Mouse (Mus musculus): ENCODE results near the gene Hs6st1. TPM values are rescaled to one million over a fixed set of nuclear protein-coding genes. Genes with fewer than 3 reads are reported as not detected.

Gene Hs6st1
- total RNA-seq, 2 experiments from 2014 or later: 8.9 to 11.5 TPM

GRCm38 (mm10) chr1:36119426-36119825 is 51.2 kb downstream of the Hs6st1 start:
- no peak for ATAC-seq (replicated peaks; ENCODE audit: poor library complexity, severe bottlenecking)

- peak; percentile 60 for ATAC-seq (replicated peaks; ENCODE audit: poor library complexity, severe bottlenecking)
Measured at GRCm38 (mm10) chr1:36121172-36121571, 53.0 kb downstream of the Hs6st1 start.

GRCm38 (mm10) chr1:36125076-36125475 is 56.9 kb downstream of the Hs6st1 start:
- ATAC-seq (replicated peaks; ENCODE audit: poor library complexity, severe bottlenecking): no peak

- peak; percentile 68 for ATAC-seq (replicated peaks; ENCODE audit: poor library complexity, severe bottlenecking)
Measured at GRCm38 (mm10) chr1:36129126-36129525, 60.9 kb downstream of the Hs6st1 start.

GRCm38 (mm10) chr1:36129881-36130280 is 61.7 kb downstream of the Hs6st1 start:
- ATAC-seq (replicated peaks; ENCODE audit: poor library complexity, severe bottlenecking): no peak

GRCm38 (mm10) chr1:36130307-36131035 is 62.3 kb downstream of the Hs6st1 start:
- ATAC-seq (replicated peaks; ENCODE audit: poor library complexity, severe bottlenecking): peak; percentile 36

- no peak for ATAC-seq (replicated peaks; ENCODE audit: poor library complexity, severe bottlenecking)
Measured at GRCm38 (mm10) chr1:36131154-36131553, 63.0 kb downstream of the Hs6st1 start.

GRCm38 (mm10) chr1:36131766-36132165 is 63.6 kb downstream of the Hs6st1 start:
- no peak for ATAC-seq (replicated peaks; ENCODE audit: poor library complexity, severe bottlenecking)

- ATAC-seq (replicated peaks; ENCODE audit: poor library complexity, severe bottlenecking): 0 out of 2 replicates have a peak, but pooled peaks have one; percentile 4
Measured at GRCm38 (mm10) chr1:36132211-36132610, 64.0 kb downstream of the Hs6st1 start.

- ATAC-seq (replicated peaks; ENCODE audit: poor library complexity, severe bottlenecking): peak; percentile 26; the same call in 1 of the 2 replicates
Measured at GRCm38 (mm10) chr1:36133041-36133440, 64.8 kb downstream of the Hs6st1 start.

- peak; percentile 29 for ATAC-seq (replicated peaks; ENCODE audit: poor library complexity, severe bottlenecking)
Measured at GRCm38 (mm10) chr1:36133647-36134046, 65.4 kb downstream of the Hs6st1 start.

GRCm38 (mm10) chr1:36134584-36134983 is 66.4 kb downstream of the Hs6st1 start:
- peak; percentile 46 for ATAC-seq (replicated peaks; ENCODE audit: poor library complexity, severe bottlenecking)

GRCm38 (mm10) chr1:36140311-36140710 is 72.1 kb downstream of the Hs6st1 start:
- no peak for ATAC-seq (replicated peaks; ENCODE audit: poor library complexity, severe bottlenecking)

GRCm38 (mm10) chr1:36145050-36145449 is 76.8 kb downstream of the Hs6st1 start:
- no peak for ATAC-seq (replicated peaks; ENCODE audit: poor library complexity, severe bottlenecking)

GRCm38 (mm10) chr1:36148809-36149208 is 80.6 kb downstream of the Hs6st1 start:
- peak; percentile 28; the same call in 1 of the 2 replicates for ATAC-seq (replicated peaks; ENCODE audit: poor library complexity, severe bottlenecking)

- ATAC-seq (replicated peaks; ENCODE audit: poor library complexity, severe bottlenecking): peak; percentile 86
Measured at GRCm38 (mm10) chr1:36149411-36149810, 81.2 kb downstream of the Hs6st1 start.

Other genes starting within 250 kb of the Hs6st1 start
- 63.8 and 67.1 TPM in 2 replicates for gene Uggt1, start 176.3 kb downstream of the Hs6st1 start, total RNA-seq (2014; fragmentation: Nextera tagmentation)
- 155 and 170 TPM in 2 replicates for gene Uggt1, start 176.3 kb downstream of the Hs6st1 start, total RNA-seq (2017)
- 9.8 and 13.1 TPM in 2 replicates for gene Neurl3, start 206.3 kb downstream of the Hs6st1 start, total RNA-seq (2014; fragmentation: Nextera tagmentation)
- 14.4 and 17.5 TPM in 2 replicates for gene Neurl3, start 206.3 kb downstream of the Hs6st1 start, total RNA-seq (2017)
- 36.0 and 42.2 TPM in 2 replicates for gene Arid5a, start 239.3 kb downstream of the Hs6st1 start, total RNA-seq (2014; fragmentation: Nextera tagmentation)
- 33.7 and 33.9 TPM in 2 replicates for gene Arid5a, start 239.3 kb downstream of the Hs6st1 start, total RNA-seq (2017)